ENCODE assay signal across 12 mouse cellular contexts in the genomic region with DNA sequence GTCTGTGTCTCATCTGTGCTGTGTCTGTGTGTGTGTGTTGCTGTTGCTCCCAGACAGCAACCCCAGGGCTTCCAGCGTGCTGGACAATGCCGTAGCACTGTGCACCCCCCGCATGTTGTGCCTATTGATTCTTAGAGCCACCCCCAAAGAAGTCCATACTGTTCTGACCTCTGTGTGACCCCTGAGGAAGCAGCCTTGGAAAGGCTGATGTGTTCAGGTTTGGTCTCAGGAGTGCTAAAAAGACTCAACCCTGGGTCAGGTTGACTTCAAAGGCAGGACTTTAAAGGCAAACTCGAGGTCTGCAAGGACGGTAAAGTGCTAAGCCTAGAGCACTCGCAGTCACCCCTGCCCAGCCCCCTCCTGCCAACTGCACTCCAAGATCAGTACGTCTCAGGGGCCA. TPM values are rescaled to one million over a fixed set of nuclear protein-coding genes. Genes with fewer than 3 reads are reported as not detected.
DNase-seq lines count a peak whose midpoint lies in the region; ATAC-seq and TF ChIP-seq lines count a peak whose summit lies in the region.
"Had no signal": no experiment of that assay in that cellular context is flagged by ENCODE, and none has a peak within 500 bp of the region (broad histone marks: within the 10 kb centered on the region; RNA-seq: fewer than 3 reads in every experiment).

No protein-coding gene starts in this region.

- H3K4me3 ChIP-seq in heart, embryonic 12.5 days = no peak overlapping the region
- H3K4me3 ChIP-seq in lung, embryonic 14.5 days (ENCODE audit: low read depth, low read length) = no peak overlapping the region
- H3K4me3 ChIP-seq in brown adipose tissue, adult 24 weeks (ENCODE audit: insufficient read depth, low read depth, low read length) = no peak overlapping the region
- peak overlapping the region; percentile 11; the same call in 1 of the 2 replicates for H3K4me3 ChIP-seq in liver, postnatal 0 days (ENCODE audit: low read depth, low read length)
- H3K4me3 ChIP-seq: embryonic facial prominence, embryonic 13.5 days; forebrain, embryonic 12.5 days; limb, embryonic 15.5 days had no signal

- H3K27me3 ChIP-seq in heart, embryonic 12.5 days (replicated peaks) = no peaks in the 10 kb centered on the region
- H3K27me3 ChIP-seq in lung, embryonic 14.5 days (ENCODE audit: insufficient read depth, low read length) = no peaks in the 10 kb centered on the region
- no peaks in the 10 kb centered on the region for H3K27me3 ChIP-seq in liver, postnatal 0 days (ENCODE audit: insufficient read depth, low read length)
- H3K27me3 ChIP-seq: embryonic facial prominence, embryonic 13.5 days; forebrain, embryonic 12.5 days; limb, embryonic 15.5 days had no signal

- no peak for ATAC-seq in heart, embryonic 12.5 days (ENCODE audit: insufficient number of reproducible peaks, low FRiP score)
- ATAC-seq in lung, embryonic 14.5 days (ENCODE audit: insufficient read depth) = 0 out of 2 replicates have a peak, but pooled peaks have one; percentile 3
- no peak for ATAC-seq in liver, postnatal 0 days
- no peak for ATAC-seq in megakaryocyte progenitor cell, adult 5-6 weeks (replicated peaks; ENCODE audit: poor library complexity)
- ATAC-seq: hindbrain, embryonic 16.5 days had no signal

- DNase-seq in heart, postnatal 10 days = no peak
- DNase-seq in lung, embryonic 14.5 days = no peak
- DNase-seq in lung, postnatal 14 days = no peak
- DNase-seq in liver, postnatal 0 days = no peak
- DNase-seq: cerebellum, adult 9-11 months had no signal

- H3K27ac ChIP-seq in heart, embryonic 12.5 days (ENCODE audit: poor library complexity, severe bottlenecking) = 0 out of 2 replicates have a peak overlapping the region, but pooled peaks have one; percentile 19
- H3K27ac ChIP-seq in lung, embryonic 14.5 days (ENCODE audit: low read depth) = no peak overlapping the region; the same call in 1 of the 2 replicates
- H3K27ac ChIP-seq in brown adipose tissue, adult 24 weeks (replicated peaks; ENCODE audit: low read depth, low read length) = peak overlapping the region; percentile 51
- peak overlapping the region; percentile 82 for H3K27ac ChIP-seq in liver, postnatal 0 days (ENCODE audit: low read depth)
- H3K27ac ChIP-seq: embryonic facial prominence, embryonic 13.5 days; forebrain, embryonic 12.5 days; limb, embryonic 15.5 days had no signal

- intact Hi-C loops in heart, postnatal 10 days (cut with DNase I) = no loop called here

- WGBS in heart, embryonic 12.5 days = 62% methylated on average over 7 of the region's 7 CpGs
- 44% methylated on average over 7 of the region's 7 CpGs for WGBS in lung, embryonic 14.5 days
- 58% methylated on average over 7 of the region's 7 CpGs for WGBS in liver, postnatal 0 days (ENCODE audit: insufficient replicate concordance)

- peaks cover 41% of the 10 kb centered on the region for H3K4me1 ChIP-seq in heart, embryonic 12.5 days (replicated peaks)
- H3K4me1 ChIP-seq in lung, embryonic 14.5 days (ENCODE audit: insufficient read depth) = no peaks in the 10 kb centered on the region
- peaks cover 2% of the 10 kb centered on the region for H3K4me1 ChIP-seq in brown adipose tissue, adult 24 weeks (ENCODE audit: control insufficient read depth, insufficient read depth, insufficient read length, low read length)
- peaks cover 40% of the 10 kb centered on the region for H3K4me1 ChIP-seq in liver, postnatal 0 days (ENCODE audit: insufficient read depth)
- H3K4me1 ChIP-seq: embryonic facial prominence, embryonic 13.5 days; forebrain, embryonic 12.5 days; limb, embryonic 15.5 days had no signal

- no peak for TF ChIP-seq EP300 in liver, postnatal 0 days (IDR thresholded peaks at IDR 0.05; ENCODE audit: low read depth)

- no peak for TF ChIP-seq CTCF in lung, embryonic 14.5 days (IDR thresholded peaks at IDR 0.05; ENCODE audit: low read depth)
- TF ChIP-seq CTCF in liver, postnatal 0 days (IDR thresholded peaks at IDR 0.05; ENCODE audit: low read depth) = no peak

- no peak overlapping the region for H3K4me2 ChIP-seq in heart, embryonic 12.5 days
- H3K4me2 ChIP-seq in lung, embryonic 14.5 days = no peak overlapping the region
- peak overlapping the region; percentile 51 for H3K4me2 ChIP-seq in liver, postnatal 0 days (ENCODE audit: low read depth, low read length)
- H3K4me2 ChIP-seq: embryonic facial prominence, embryonic 13.5 days; forebrain, embryonic 12.5 days; limb, embryonic 15.5 days had no signal

- H3K36me3 ChIP-seq in heart, embryonic 12.5 days = peaks cover 12% of the 10 kb centered on the region
- no peaks in the 10 kb centered on the region for H3K36me3 ChIP-seq in lung, embryonic 14.5 days (ENCODE audit: insufficient read depth)
- no peaks in the 10 kb centered on the region for H3K36me3 ChIP-seq in liver, postnatal 0 days (replicated peaks; ENCODE audit: insufficient read depth, low read length)

- H3K9me3 ChIP-seq in heart, embryonic 12.5 days (replicated peaks) = no peaks in the 10 kb centered on the region
- no peaks in the 10 kb centered on the region for H3K9me3 ChIP-seq in lung, embryonic 14.5 days (ENCODE audit: low read depth, low read length)
- no peaks in the 10 kb centered on the region for H3K9me3 ChIP-seq in liver, postnatal 0 days (ENCODE audit: low read length)
- H3K9me3 ChIP-seq: embryonic facial prominence, embryonic 13.5 days; forebrain, embryonic 12.5 days; limb, embryonic 15.5 days had no signal

- H3K9ac ChIP-seq in heart, embryonic 12.5 days = no peak overlapping the region
- H3K9ac ChIP-seq in lung, embryonic 14.5 days = no peak overlapping the region
- H3K9ac ChIP-seq in liver, postnatal 0 days (replicated peaks) = peak overlapping the region; percentile 32
- H3K9ac ChIP-seq: embryonic facial prominence, embryonic 13.5 days; forebrain, embryonic 12.5 days; limb, embryonic 15.5 days had no signal

RNA-seq across cellular contexts. Expression of gene Shld1, which starts 11.0 kb away (rescaled TPM):
- 14.4 and 16.8 TPM in 2 replicates for polyA plus RNA-seq in heart, embryonic 12.5 days (2016; fragmentation: Nextera tagmentation; extraction: Ambion mirVana)
- total RNA-seq in heart, postnatal 10 days (2021) = 10 to 100 TPM in 1 of 2 experiments, 1 to 10 TPM in 1; 8.7 to 18.3 TPM
- polyA plus RNA-seq in lung, embryonic 14.5 days (2014; fragmentation: Nextera tagmentation; extraction: Ambion mirVana) = 12.0 and 12.7 TPM in 2 replicates
- polyA plus RNA-seq in brown adipose tissue, adult 24 weeks (2012; ENCODE audit: insufficient read depth, insufficient read length, missing spikeins) = 3.6 and 6.7 TPM in 2 replicates
- polyA plus RNA-seq in liver, postnatal 0 days (2015; fragmentation: Nextera tagmentation; extraction: Ambion mirVana) = 9.5 and 11.1 TPM in 2 replicates
- total RNA-seq in megakaryocyte progenitor cell, adult 5-6 weeks (2015) = 4.3 and 8.2 TPM in 2 replicates
- total RNA-seq in megakaryocyte progenitor cell, adult 5-6 weeks (2017) = 4.4 and 7.7 TPM in 2 replicates
